Mouse (Mus musculus) intestine, postnatal 0 days (tissue): Measurements from ENCODE around the gene Vmn1r77. TPM values are rescaled to one million over a fixed set of nuclear protein-coding genes. Genes with fewer than 3 reads are reported as not detected.
"Not testable (repeated sequence)": the region's sequence is repeated elsewhere in the genome, so short reads cannot be mapped to it uniquely, and the experiment has no call there.

ENCODE experiments used
- ATAC-seq: fragments of 200-750 bp; cut with Nextera tagmentation; 2 replicates; pipeline ENCODE4 v1.8.0; 2017; ENCODE audit warnings: mild to moderate bottlenecking, moderate TSS enrichment, moderate library complexity
- H3K27ac ChIP-seq: fragments of 300-500 bp; sonication (generic); 2 replicates; pipeline ENCODE4 v1.5.1; 2014; ENCODE audit warnings: mild to moderate bottlenecking, low read depth, low read length, moderate library complexity
- H3K27me3 ChIP-seq: fragments of 300-500 bp; sonication (generic); replicated peaks from 2 replicates; pipeline ENCODE4 v1.6.1; 2014; ENCODE audit warnings: low read length, mixed read lengths; ENCODE audit not compliant: control insufficient read depth, insufficient read depth
- H3K36me3 ChIP-seq: fragments of 300-500 bp; sonication (generic); 2 replicates; pipeline ENCODE4 v1.6.1; 2014; ENCODE audit warnings: mild to moderate bottlenecking, moderate library complexity; ENCODE audit not compliant: control insufficient read depth, insufficient read depth
- H3K4me1 ChIP-seq: fragments of 300-500 bp; sonication (generic); replicated peaks from 2 replicates; pipeline ENCODE4 v1.6.1; 2014; ENCODE audit warnings: antibody characterized with exemption, low read length, mixed read lengths; ENCODE audit not compliant: control insufficient read depth, insufficient read depth
- H3K4me2 ChIP-seq: fragments of 300-500 bp; sonication (generic); replicated peaks from 2 replicates; pipeline ENCODE4 v1.6.1; 2014; ENCODE audit warnings: low read depth, mild to moderate bottlenecking, moderate library complexity
- H3K4me3 ChIP-seq: fragments of 300-500 bp; sonication (generic); 2 replicates; pipeline ENCODE4 v1.5.1; 2014; ENCODE audit warnings: low read depth, low read length
- H3K9ac ChIP-seq: fragments of 300-500 bp; sonication (generic); 2 replicates; pipeline ENCODE4 v1.6.1; 2014; ENCODE audit warnings: mild to moderate bottlenecking, low read depth, low read length
- H3K9me3 ChIP-seq: fragments of 300-500 bp; sonication (generic); 2 replicates; pipeline ENCODE4 v1.6.1; 2016; ENCODE audit warnings: mixed run types; ENCODE audit not compliant: control insufficient read depth
- CTCF ChIP-seq: sonication (generic); IDR thresholded peaks from 2 replicates; pipeline ENCODE4 v1.5.1; 2016; ENCODE audit warnings: low read depth, mild to moderate bottlenecking, control low read depth, antibody characterized with exemption, moderate library complexity
- WGBS: fragments of 180-500 bp; shearing (Covaris S2); extraction: QIAGEN DNeasy Blood & Tissue Kit; methylation state at CpG from one replicate; pipeline ENCODE4 v1.1.7; 2014; 5-methylcytosine and 5-hydroxymethylcytosine counted together
- polyA plus RNA-seq: library from polyadenylated mRNA; unstranded; fragments of >200 nt; fragmentation: Nextera tagmentation; extraction: Ambion mirVana; gene quantifications from 2 replicates; pipeline ENCODE4 v1.2.1, GENCODE M21; 2015

Vmn1r77 gene
- not detected in 2 replicates for polyA plus RNA-seq

- not testable (repeated sequence) for H3K27me3 ChIP-seq, ATAC-seq, H3K9ac ChIP-seq, H3K4me2 ChIP-seq, H3K4me1 ChIP-seq, H3K36me3 ChIP-seq, H3K9me3 ChIP-seq, H3K27ac ChIP-seq, H3K4me3 ChIP-seq
Measured at GRCm38 (mm10) chr7:12036452-12036851, at the start of gene Vmn1r77. TSS of gene Vmn1r77 (plus strand) at chr7:12036752.

- WGBS, result 93% methylated on average over 5 of the region's 5 CpGs
- not testable (repeated sequence) for H3K27me3 ChIP-seq, H3K36me3 ChIP-seq, H3K27ac ChIP-seq, ATAC-seq, H3K4me2 ChIP-seq, H3K4me1 ChIP-seq, H3K4me3 ChIP-seq, H3K9ac ChIP-seq
- peaks cover 32% of the 10 kb centered on the region for H3K9me3 ChIP-seq
Measured at GRCm38 (mm10) chr7:12011491-12011890, 25.1 kb upstream of the Vmn1r77 start.

GRCm38 (mm10) chr7:12012392-12012791, 24.2 kb upstream of the Vmn1r77 start:
- peaks cover 39% of the 10 kb centered on the region for H3K9me3 ChIP-seq
- not testable (repeated sequence) for H3K4me2 ChIP-seq, H3K4me1 ChIP-seq, H3K27ac ChIP-seq, H3K4me3 ChIP-seq, H3K27me3 ChIP-seq, ATAC-seq, H3K36me3 ChIP-seq, H3K9ac ChIP-seq
- WGBS, result 91% methylated on average over 3 of the region's 3 CpGs

GRCm38 (mm10) chr7:12013106-12013505, 23.4 kb upstream of the Vmn1r77 start:
- WGBS, result 85% methylated on average over 4 of the region's 4 CpGs
- Histone ChIP-seq H3K9ac (no peak overlapping the region), H3K27me3 (no peaks in the 10 kb centered on the region), H3K9me3 (peaks cover 41% of the 10 kb centered on the region), H3K4me2 (no peak overlapping the region), H3K4me3 (no peak overlapping the region), H3K36me3 (no peaks in the 10 kb centered on the region), H3K4me1 (no peaks in the 10 kb centered on the region), H3K27ac (no peak overlapping the region)
- ATAC-seq, result no peak
- no peak for TF ChIP-seq CTCF

- not testable (repeated sequence) for H3K36me3 ChIP-seq, H3K4me1 ChIP-seq, H3K4me3 ChIP-seq, H3K9ac ChIP-seq, H3K27ac ChIP-seq, H3K4me2 ChIP-seq, H3K27me3 ChIP-seq, ATAC-seq
- H3K9me3 ChIP-seq, result peaks cover 30% of the 10 kb centered on the region
- 79% methylated on average over 2 of the region's 2 CpGs for WGBS
Measured at GRCm38 (mm10) chr7:12017829-12018228, 18.7 kb upstream of the Vmn1r77 start.

- no peaks in the 10 kb centered on the region for H3K27me3 ChIP-seq
- no peak overlapping the region for H3K27ac ChIP-seq
- no peak for TF ChIP-seq CTCF
- no peak overlapping the region for H3K4me3 ChIP-seq
- 0 out of 2 replicates have a peak, but pooled peaks cover 3% of the 10 kb centered on the region for H3K9me3 ChIP-seq
- no peak overlapping the region for H3K9ac ChIP-seq
- H3K4me2 ChIP-seq, result no peak overlapping the region
- H3K36me3 ChIP-seq, result no peaks in the 10 kb centered on the region
- no peaks in the 10 kb centered on the region for H3K4me1 ChIP-seq
- 74% methylated on average over 2 of the region's 2 CpGs for WGBS
- no peak for ATAC-seq
Measured at GRCm38 (mm10) chr7:12040664-12041063, 4.1 kb downstream of the Vmn1r77 start.

Other genes starting within 250 kb of the Vmn1r77 start
- not detected in 2 replicates for gene Vmn1r74, start 202.8 kb upstream of the Vmn1r77 start, polyA plus RNA-seq
- gene Vmn1r75, start 162.1 kb upstream of the Vmn1r77 start, polyA plus RNA-seq, result not detected in 2 replicates
- gene Vmn1r76, start 98.5 kb upstream of the Vmn1r77 start, polyA plus RNA-seq, result not detected in 2 replicates
- gene Vmn1r78, start 113.5 kb downstream of the Vmn1r77 start, polyA plus RNA-seq, result not detected in 2 replicates
- gene Vmn1r79, start 134.5 kb downstream of the Vmn1r77 start, polyA plus RNA-seq, result not detected in 2 replicates
- gene Vmn1r80, start 152.5 kb downstream of the Vmn1r77 start, polyA plus RNA-seq, result not detected in 2 replicates
- not detected in 2 replicates for gene Vmn1r81, start 231.5 kb downstream of the Vmn1r77 start, polyA plus RNA-seq